Mouse (Mus musculus) common myeloid progenitor, adult 5-6 weeks (primary cell): Measurements from ENCODE around the gene Caln1. TPM values are rescaled to one million over a fixed set of nuclear protein-coding genes. Genes with fewer than 3 reads are reported as not detected.

Experiments
- ATAC-seq: replicated peaks from 2 replicates; pipeline ENCODE4 v1.8.0; 2016; ENCODE audit warnings: low read depth, mild to moderate bottlenecking, moderate TSS enrichment, inconsistent platforms; ENCODE audit not compliant: poor library complexity, severe bottlenecking
- total RNA-seq: library from RNA; stranded (forward); fragments of 200-1000, 187-1606 nt; gene quantifications from 2 replicates; pipeline ENCODE4 v1.2.3, GENCODE M21; 2017

Gene Caln1
- not detected in 2 replicates for total RNA-seq

DNA sequence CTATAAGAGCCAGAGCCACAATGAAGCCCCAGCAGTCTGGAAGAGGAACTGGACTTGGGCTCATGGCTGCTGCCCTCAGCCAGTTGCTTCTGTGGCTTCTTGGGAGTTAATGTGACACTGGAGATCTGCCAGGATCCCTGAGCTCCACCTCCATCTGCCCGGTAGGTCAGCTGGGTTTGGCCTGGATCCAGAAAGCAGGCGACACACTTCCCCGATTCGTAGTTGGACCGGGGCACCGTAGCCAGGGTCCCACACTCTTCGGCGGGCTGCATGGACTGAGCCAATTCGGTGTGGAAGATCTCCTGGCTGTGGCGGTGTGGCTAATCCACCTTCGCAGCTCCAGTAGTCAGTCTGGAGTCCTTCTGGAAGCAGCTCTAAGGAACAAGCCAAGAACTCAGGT lies at the start of gene Caln1:
Caln1 (plus strand) TSS at position 219 of the 400 bp plus-strand sequence.
- no peak for ATAC-seq

DNA sequence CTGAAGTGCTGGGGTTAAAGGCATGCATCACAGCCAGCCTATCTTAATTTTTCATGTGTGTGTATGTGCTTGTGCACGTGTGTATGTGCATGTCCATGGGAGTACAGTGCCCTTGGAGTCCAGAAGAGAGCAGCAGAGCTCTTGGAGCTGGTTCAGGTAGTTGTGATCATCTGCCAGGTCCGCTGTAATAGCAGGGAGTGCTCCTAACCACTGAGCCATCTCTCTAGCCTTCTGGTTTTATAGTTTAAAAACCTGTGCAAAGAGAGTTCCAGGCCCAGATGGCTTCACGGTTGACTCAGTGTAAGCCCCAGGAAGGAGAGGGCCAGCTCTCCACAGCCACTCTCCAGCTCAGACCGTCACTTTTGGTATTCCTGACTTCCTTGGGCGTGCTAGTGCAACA lies 49.5 kb upstream of the Caln1 start:
- no peak for ATAC-seq

DNA sequence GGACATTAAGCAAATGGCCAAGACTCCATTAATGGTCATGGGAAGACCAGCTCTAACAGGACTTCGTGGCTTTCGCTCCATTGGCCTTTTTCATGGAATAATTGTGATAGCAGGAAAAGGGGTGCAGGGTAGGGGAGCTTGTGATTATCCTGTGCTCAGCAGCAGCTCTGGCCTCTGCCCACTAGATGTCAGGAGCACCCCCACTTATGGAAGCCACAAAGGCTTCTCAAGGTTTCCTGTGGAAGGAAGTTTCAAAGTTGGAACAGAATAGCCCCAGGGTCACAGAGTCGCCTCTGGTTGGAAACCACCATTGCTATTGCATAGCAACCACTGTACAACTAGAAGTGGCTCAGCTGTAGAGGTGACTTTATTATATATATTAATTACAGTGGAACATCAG lies 48.8 kb upstream of the Caln1 start:
- ATAC-seq = peak; percentile 97

DNA sequence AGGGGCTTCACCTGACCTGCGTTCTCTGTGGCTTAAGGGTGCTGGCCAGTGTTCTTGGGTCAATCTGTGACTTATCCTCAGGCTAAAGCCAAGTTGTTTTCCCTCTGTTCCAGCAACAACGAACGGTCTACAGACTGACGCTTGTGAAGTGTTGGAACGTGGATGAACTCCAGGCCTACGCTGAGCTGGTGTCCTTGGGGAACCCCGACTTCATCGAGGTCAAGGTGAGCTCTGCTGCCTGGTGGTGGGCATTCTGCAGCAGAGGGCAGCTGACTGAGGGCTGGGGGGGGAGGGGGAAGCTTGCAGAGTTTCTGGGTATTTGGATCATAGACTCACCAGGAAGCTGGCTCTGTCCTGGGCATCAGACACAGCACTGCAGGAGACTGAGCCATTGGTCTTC lies 43.8 kb upstream of the Caln1 start:
- no peak for ATAC-seq

DNA sequence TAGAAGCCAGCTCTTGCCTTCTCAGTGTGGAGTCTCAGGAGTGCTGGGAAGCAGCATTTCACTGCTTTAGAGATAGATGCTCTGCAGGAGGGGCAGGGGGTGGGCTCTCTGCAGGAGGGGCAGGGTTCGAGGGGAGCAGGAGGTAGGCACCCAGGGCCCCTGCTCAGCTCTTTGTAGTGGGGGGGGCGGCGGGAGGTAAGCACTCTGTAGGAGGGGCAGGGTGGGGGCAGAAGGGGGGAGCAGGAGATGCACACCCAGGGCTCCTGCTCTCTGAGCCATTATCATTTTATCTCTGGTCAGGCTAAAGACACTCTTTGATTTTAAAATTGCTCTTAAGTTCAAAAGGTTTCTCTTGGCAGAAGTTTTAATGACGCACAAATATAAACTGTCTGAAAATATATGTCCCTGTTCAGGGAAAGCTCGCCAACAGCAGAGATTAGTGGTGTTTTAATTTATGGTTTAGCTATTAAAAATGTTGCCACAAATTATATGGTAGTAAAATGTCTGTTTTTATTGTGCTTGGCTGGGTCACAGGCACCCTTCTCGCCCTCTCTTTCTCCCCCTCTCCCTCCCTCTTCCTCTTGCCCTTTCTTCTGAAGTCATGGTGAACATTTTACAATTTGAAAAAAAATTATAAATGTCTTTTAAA lies 41.5 kb upstream of the Caln1 start:
- ATAC-seq = no peak

DNA sequence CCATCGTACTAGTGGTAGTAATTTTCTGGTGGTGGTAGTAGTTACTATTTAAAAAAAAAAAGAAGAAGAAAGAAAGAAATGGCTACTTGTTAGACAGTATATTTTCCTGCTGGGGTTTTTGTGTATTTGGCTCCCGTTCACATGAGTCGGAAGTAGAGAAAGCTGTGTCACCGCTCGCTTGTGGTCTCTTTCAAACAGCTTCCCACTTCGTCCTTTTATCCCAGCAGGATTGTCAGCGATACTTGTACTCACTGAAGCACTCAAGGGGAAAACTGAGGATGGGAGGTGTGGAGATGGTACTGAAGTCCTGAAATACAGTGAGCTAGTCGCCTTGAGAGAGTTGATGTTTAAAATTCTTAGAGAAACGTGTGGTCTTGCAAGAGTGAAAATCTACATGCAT lies 40.9 kb upstream of the Caln1 start:
- no peak for ATAC-seq

DNA sequence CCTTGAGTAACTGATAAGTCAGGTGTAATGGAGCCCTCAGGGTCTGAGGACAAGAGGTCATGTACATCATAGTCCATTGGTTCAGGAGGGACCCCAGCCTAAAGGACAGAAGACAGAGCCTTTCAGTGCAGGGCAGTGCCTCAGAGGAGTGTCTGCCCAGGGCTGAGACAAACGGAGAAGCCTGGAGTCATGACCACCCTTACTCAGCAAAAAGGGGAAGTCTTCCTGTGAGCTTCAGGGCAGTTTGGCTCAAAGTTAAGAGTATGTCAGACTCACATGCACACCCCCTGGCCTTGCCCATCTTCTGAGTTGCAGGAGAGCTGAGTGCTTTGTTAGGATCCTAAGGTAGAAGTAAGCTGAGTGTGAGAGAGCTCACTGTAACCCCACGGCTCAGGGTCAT lies 39.4 kb upstream of the Caln1 start:
- ATAC-seq = peak; percentile 79

DNA sequence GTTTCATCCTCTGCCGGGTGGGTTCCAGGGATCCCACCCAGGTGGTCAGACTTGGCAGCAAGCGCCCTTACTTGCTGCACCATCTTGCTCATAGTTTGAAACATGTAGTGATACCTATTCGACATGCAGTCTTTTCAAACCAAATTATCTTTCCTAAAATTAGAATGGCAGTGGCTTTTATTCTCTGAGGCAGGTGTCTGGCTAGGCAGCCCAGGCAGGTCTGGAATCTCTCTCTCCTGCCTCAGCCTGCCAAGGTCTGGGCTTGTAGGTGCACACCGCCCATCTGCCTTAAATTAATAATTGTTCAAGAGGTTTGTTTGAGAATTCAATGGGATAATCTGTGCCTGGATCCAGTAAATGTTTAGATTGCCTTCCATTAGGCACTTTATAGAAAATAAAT lies 38.5 kb upstream of the Caln1 start:
- ATAC-seq = no peak

DNA sequence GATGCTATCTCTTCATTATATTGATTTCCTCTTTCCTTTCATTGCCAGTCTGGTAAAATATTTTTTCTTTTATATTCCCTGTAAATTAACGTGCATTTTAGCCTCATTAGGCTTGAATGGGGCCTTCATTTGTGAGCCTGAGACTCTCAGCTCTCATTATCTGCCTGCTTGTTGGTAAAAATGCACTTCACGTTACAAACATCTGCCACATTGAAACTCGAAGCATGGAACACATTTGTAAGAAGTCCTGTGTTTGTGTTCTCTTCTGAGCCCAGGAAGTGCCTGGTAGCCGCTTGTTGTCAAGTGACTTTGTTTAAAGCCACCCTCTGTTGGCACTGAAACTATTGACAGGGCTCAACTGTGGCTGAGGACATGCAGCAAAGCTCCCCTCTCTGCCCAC lies 38.0 kb upstream of the Caln1 start:
- no peak for ATAC-seq

DNA sequence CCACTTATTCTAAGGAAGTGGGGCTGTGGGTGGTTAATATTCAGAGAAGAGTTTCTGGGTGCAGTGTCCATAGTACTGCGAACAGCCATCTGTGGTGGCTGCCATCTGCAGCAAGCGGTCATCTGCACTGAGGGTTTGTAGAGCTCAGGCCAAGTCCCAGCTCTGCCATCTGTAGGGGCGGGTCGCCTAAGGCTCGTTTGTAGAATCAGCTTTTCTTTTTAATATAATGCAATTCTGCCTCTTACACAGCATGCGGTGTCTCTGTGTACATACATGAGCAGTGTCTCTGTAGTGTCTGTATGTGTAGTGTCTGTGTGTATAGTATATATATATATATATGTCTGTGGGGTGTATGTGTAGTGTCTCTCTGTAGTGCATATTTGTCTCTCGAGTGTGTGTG lies 35.7 kb upstream of the Caln1 start:
- no peak for ATAC-seq

DNA sequence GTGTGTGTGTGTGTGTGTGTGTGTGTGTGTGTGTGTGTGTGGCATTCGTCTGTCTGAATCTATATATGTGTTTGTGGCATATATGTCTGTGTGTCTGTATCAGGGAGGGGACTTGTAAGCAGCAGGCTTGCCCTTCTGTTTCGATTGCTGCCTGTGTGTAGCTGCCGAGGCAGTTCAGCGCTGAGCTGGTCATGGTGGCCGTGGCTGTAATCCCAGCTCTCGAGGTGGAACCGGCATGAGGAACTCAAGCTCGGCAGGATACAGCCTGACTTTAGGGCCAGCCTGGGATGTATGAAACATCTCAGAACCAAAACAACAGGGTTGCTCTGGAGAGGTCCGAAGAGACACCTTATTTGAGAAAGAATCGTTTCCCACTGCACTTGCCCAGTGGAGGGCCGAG lies 35.3 kb upstream of the Caln1 start:
- no peak for ATAC-seq

DNA sequence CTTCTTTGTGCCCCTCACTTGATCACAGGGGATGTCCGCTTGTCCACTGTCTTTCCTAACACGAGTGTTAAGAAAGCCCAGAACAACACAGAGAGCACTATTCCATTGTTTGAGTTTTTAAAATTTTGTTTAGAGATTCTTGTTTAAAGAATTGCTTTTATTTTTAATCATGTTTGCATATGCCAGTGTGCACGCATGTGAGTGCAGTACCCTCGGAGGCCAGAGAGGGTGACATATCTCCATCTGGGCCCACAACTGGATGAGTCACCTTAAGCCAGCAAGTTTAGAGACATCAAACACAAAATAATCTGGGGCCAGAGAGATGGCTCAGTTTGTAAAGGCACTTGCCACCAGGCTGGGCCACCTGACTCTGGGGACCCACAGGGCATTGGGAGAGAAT lies 33.8 kb upstream of the Caln1 start:
- ATAC-seq = no peak

DNA sequence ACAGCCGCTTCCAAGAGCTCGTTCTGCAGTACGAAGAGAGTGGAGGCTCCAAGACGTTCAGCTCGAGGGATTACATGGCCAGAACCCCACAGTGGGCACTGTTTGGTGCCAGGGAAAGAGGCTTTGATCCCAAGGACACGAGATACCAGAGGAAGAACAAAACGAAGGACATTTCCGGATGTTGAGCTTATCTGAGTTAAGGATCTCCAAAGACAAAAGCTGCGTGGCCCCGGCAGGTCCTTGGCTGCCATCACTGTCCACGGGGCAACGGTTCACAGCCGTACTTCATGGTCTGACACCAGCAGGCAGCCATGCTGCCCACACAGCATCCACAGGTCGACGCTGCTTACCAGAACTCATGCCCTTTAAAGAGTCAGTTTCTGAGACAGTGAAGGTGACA lies 28.6 kb upstream of the Caln1 start:
- ATAC-seq = no peak

DNA sequence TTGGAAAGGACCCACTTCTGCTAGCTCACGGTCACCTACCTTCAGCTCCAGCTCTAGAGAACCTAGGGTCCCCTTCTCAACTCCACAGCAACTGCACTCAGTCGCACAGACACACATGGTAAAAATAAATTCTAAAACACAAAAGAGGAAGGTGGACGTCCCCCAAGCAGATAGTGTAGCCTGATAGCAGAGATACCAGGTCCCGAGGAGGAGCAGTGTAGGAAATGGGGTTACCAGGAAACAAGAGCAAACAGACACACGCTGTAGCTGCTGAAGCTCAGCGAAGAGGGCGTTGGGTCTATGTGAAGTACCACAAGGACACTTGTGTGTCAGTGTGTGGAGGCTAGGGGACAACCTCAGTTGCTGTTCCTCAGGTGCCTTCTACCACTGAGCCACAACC lies 24.3 kb upstream of the Caln1 start:
- no peak for ATAC-seq

DNA sequence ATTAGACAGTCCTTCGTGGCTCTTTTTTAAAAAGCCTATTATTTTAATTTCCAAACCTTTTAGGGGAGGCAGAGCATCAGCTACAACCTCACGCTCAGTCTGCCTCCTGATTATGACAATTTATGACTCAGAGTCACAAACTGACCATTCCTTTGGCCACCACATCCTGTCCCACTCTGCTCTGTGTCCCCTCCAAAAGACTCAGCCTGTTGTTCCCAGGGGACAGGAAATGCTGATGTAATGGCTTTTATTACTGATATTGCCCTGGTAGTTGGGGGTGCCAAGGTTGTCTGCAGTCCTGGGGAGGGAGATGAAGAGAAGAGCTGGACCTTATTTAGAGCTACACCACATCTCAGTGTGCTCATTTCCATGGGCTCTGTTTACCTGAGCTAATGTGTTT lies 23.4 kb upstream of the Caln1 start:
- no peak for ATAC-seq

DNA sequence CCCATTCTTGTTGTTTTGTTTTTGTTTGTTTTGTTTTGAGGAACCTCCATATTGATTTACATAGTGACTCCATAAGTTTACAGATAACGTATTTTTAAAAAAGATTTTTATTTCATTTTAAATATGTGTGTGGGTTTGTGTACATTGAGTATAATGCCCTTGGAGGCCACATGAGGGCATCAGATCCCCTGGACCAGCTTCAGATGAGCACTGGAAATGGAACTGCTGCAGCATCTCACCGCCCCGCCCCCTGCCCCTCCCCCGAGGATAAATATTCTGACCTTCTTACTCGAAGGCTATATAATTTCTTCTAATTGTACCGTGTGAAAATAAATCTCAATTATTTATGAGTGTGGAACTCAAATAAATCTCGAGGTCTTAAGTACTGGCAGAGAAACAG lies 14.0 kb upstream of the Caln1 start:
- ATAC-seq = no peak

DNA sequence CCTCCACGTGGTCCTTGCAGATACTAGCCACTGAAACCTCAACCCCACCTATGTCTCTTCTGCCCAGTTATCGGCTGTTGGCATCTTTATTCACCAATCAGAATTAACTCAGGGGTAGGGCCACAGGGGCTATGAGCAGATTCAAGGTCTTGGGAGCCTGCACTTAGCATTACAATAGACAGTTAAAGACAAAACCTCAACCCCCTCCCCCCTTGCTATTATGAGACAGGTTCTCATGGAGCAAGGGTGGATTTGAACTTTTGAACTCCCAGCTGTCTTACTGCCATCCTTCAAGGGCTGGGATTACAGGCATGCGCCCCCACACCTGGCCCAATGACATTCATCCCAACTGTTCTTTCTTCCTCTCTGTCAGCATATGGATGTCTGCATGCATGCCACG lies 6.1 kb upstream of the Caln1 start:
- ATAC-seq = no peak

DNA sequence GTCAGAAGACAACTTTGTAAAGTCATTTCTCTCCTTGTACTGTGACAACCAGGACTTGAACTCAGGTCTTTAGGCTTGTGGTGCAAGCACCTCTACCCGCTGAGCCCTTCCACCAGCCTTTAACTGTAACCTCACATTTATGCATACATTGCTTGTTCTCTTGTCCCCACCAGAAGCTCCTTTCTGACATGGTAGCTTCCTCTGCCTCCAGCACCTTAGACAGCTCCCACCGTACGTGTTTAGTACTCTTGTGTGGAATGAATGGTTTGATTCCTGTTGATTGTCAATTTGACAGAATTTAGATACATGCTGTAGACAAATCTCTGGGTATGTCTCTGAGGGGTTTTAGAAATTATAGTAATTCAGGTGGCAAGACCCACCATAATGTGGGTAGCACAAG lies 5.5 kb upstream of the Caln1 start:
- ATAC-seq = no peak

DNA sequence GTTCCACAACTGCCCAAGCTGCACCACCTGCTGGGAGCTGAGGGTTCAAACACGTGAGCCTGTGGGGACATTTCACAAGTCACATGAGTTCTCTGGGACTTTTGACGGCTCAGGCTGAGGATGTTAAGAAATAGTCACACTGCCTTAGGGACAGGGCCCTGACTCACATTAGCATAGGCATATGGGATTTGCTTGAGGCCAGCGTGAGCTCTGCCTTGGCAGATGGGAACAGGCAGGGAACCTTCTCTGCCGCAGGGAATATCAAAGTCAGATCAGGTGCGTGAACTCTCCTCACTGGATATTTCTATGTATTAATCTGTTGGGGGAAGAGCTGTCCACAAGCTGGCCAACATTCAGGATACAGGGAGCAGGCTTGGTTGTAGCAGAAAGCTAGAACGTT lies 1.0 kb upstream of the Caln1 start:
- ATAC-seq = no peak

DNA sequence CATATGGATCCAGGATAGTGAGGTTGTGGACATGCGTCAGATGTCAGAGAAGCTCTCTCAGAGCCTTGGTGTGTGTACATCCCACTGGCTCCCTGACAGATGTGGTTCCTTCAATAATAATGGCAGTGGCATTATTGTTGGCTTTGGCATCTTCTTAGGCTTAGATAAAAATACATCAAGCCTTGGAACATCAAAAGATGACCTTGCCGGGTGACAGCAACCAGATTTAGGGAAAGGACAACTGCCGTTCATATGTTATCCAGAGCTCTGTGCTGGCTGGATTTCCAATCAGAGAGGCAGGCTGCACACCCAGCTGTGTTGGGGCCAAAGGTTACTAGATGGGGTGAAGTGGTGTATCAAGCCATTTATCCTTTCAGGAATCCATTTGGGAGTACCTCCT lies 6.2 kb downstream of the Caln1 start:
- no peak for ATAC-seq

DNA sequence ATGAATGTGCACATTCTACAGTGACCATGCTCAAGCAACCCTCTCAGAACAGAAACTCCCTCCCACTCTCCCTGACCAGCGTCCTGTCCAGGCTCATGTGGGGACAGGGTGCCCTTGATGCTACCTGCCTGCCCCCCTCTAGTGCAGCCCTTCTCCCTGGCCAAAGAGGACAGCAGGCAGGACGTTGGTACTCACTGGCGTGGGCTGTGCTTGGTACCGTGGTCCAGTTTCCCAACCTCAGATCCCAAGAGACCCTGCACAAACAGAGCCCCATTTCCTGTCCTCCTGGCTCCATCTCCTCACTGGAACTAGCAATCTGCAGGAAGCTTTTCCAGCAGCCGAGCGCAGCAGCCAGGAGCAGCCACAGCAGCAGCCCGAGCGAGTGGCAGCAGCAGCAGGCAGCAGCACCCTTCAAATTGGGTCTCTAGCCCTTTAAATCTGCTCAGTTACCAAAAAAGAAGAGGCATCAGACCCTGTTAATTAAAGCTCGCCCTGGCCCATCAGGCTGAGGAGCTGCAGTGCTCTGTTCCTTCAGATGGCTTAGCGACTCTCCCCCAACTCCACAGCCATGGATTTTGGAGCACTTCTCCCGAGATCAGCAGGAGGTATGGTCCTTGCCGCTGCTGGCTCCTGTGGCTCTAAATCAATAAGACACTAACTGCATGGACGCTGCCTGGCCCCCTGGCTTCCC lies 15.1 kb downstream of the Caln1 start, which contains the start of gene A330070K13Rik:
A330070K13Rik (minus strand) TSS at position 410 of the 691 bp plus-strand sequence.
- ATAC-seq = no peak

DNA sequence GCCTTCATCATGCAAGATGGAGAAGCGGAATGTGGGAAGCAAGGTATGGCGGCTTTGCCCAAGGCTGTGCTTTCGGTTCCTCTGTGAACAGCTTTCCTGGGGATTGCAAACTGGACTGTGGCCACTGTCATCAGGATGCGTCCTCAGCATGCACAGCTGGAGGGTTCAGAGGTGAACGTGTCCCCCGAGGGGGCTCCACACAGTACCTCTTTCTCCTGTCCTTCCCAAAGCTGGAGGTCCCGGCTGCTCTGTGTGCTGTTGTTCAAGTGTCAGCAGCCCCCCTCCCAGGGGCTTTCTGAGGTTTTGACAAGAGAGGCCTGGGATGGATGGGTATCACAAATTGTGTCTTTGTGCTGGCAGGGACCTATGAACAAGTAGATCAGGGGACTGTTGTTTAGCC lies 17.2 kb downstream of the Caln1 start:
- ATAC-seq = no peak
